Mouse (Mus musculus) intestine, postnatal 0 days (tissue): Measurements from ENCODE around the gene Rhbdd2. TPM values are rescaled to one million over a fixed set of nuclear protein-coding genes. Genes with fewer than 3 reads are reported as not detected.
"Not testable (repeated sequence)": the region's sequence is repeated elsewhere in the genome, so short reads cannot be mapped to it uniquely, and the experiment has no call there.

Source experiments
- ATAC-seq: fragments of 200-750 bp; cut with Nextera tagmentation; 2 replicates; pipeline ENCODE4 v1.8.0; 2017; ENCODE audit warnings: mild to moderate bottlenecking, moderate TSS enrichment, moderate library complexity
- H3K27ac ChIP-seq: fragments of 300-500 bp; sonication (generic); 2 replicates; pipeline ENCODE4 v1.5.1; 2014; ENCODE audit warnings: mild to moderate bottlenecking, low read depth, low read length, moderate library complexity
- H3K27me3 ChIP-seq: fragments of 300-500 bp; sonication (generic); replicated peaks from 2 replicates; pipeline ENCODE4 v1.6.1; 2014; ENCODE audit warnings: low read length, mixed read lengths; ENCODE audit not compliant: control insufficient read depth, insufficient read depth
- H3K36me3 ChIP-seq: fragments of 300-500 bp; sonication (generic); 2 replicates; pipeline ENCODE4 v1.6.1; 2014; ENCODE audit warnings: mild to moderate bottlenecking, moderate library complexity; ENCODE audit not compliant: control insufficient read depth, insufficient read depth
- H3K4me1 ChIP-seq: fragments of 300-500 bp; sonication (generic); replicated peaks from 2 replicates; pipeline ENCODE4 v1.6.1; 2014; ENCODE audit warnings: antibody characterized with exemption, low read length, mixed read lengths; ENCODE audit not compliant: control insufficient read depth, insufficient read depth
- H3K4me2 ChIP-seq: fragments of 300-500 bp; sonication (generic); replicated peaks from 2 replicates; pipeline ENCODE4 v1.6.1; 2014; ENCODE audit warnings: low read depth, mild to moderate bottlenecking, moderate library complexity
- H3K4me3 ChIP-seq: fragments of 300-500 bp; sonication (generic); 2 replicates; pipeline ENCODE4 v1.5.1; 2014; ENCODE audit warnings: low read depth, low read length
- H3K9ac ChIP-seq: fragments of 300-500 bp; sonication (generic); 2 replicates; pipeline ENCODE4 v1.6.1; 2014; ENCODE audit warnings: mild to moderate bottlenecking, low read depth, low read length
- H3K9me3 ChIP-seq: fragments of 300-500 bp; sonication (generic); 2 replicates; pipeline ENCODE4 v1.6.1; 2016; ENCODE audit warnings: mixed run types; ENCODE audit not compliant: control insufficient read depth
- CTCF ChIP-seq: sonication (generic); IDR thresholded peaks from 2 replicates; pipeline ENCODE4 v1.5.1; 2016; ENCODE audit warnings: low read depth, mild to moderate bottlenecking, control low read depth, antibody characterized with exemption, moderate library complexity
- WGBS: fragments of 180-500 bp; shearing (Covaris S2); extraction: QIAGEN DNeasy Blood & Tissue Kit; methylation state at CpG from one replicate; pipeline ENCODE4 v1.1.7; 2014; 5-methylcytosine and 5-hydroxymethylcytosine counted together
- polyA plus RNA-seq: library from polyadenylated mRNA; unstranded; fragments of >200 nt; fragmentation: Nextera tagmentation; extraction: Ambion mirVana; gene quantifications from 2 replicates; pipeline ENCODE4 v1.2.1, GENCODE M21; 2015

Rhbdd2 gene
- polyA plus RNA-seq, 1 experiment from 2014 or later = 28.5 TPM

- no peak for ATAC-seq
- H3K27me3 ChIP-seq = no peaks in the 10 kb centered on the region
- whole genome bisulfite sequencing = 46% methylated on average over 1 of the region's 1 CpGs
Observed at GRCm38 (mm10) chr5:135607581-135607980, 24.8 kb upstream of the Rhbdd2 start.

DNA sequence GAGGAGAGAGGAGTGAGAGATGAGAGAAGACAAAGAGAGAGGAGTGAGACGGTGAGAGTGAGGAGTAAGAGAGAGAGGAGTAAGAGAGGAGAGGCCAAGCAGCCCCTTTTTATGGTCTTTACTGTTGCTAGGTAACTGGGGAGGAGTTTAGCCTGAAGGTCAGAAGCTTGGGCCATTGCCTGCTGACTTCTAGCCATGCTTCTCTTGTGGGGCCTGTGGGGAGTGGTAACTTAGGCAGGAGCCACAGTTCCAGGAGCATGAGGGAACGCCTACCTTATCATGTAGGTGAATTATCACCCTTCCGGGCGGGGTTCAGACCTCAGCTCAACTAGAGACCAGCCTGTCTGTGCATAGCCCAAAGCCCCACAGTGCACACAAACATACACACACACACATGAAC is 22.6 kb upstream of the Rhbdd2 start:
- no peak overlapping the region for H3K9ac ChIP-seq
- H3K27ac ChIP-seq = no peak overlapping the region
- no peaks in the 10 kb centered on the region for H3K36me3 ChIP-seq
- no peak for ATAC-seq
- no peak overlapping the region for H3K4me3 ChIP-seq
- H3K4me1 ChIP-seq = no peaks in the 10 kb centered on the region
- no peaks in the 10 kb centered on the region for H3K27me3 ChIP-seq
- no peak overlapping the region for H3K4me2 ChIP-seq
- peaks cover 7% of the 10 kb centered on the region; the same call in 1 of the 2 replicates for H3K9me3 ChIP-seq
- WGBS = 36% methylated on average over 4 of the region's 4 CpGs
- no peak for TF ChIP-seq CTCF

More at GRCm38 (mm10) chr5:135607581-135607980, 24.8 kb upstream of the Rhbdd2 start:
- Histone ChIP-seq H3K9me3 (peaks cover 7% of the 10 kb centered on the region; the same call in 1 of the 2 replicates), H3K4me1 (no peaks in the 10 kb centered on the region), H3K36me3 (no peaks in the 10 kb centered on the region), H3K9ac (no peak overlapping the region), H3K4me3 (no peak overlapping the region), H3K27ac (no peak overlapping the region), H3K4me2 (no peak overlapping the region)
- TF ChIP-seq CTCF = no peak

DNA sequence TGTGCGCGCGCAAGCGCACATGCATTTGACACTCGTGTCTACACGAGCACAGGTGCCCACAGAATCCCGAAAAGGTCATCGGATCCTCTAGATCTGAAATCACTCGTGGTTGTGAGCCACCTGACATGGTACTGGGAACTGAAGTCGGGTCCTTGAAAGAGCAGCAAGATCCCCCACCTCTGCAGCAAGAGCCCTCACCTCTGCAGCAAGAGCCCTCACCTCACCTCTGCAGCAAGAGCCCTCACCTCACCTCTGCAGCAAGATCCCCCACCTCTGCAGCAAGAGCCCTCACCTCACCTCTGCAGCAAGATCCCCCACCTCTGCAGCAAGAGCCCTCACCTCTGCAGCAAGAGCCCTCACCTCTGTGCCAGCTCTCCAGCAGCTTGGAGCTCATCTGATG is 12.7 kb upstream of the Rhbdd2 start:
- H3K27ac ChIP-seq, H3K9ac ChIP-seq, H3K36me3 ChIP-seq, H3K4me1 ChIP-seq, H3K27me3 ChIP-seq, H3K4me2 ChIP-seq, H3K9me3 ChIP-seq, ATAC-seq, H3K4me3 ChIP-seq: not testable (repeated sequence)
- 86% methylated on average over 10 of the region's 10 CpGs for WGBS

DNA sequence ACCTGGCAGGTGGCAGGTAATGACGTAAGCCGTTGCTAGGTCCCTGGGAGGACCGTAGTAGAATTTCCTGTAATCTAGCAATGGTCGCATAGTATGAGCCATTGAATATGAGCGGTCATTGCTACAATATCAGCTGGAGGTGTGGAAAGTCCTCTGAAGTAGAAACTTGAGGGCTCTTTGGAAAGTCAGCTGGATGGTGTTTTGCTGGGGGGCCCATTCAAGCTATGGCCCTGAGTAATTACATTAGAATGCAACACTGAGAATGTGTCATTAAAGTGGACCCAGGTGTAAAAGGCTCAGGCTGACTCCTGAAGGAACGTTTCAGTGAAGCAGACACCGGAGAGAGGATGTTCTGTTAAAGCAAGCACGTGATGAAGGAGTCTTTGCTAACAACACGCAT is 11.9 kb upstream of the Rhbdd2 start:
- Histone ChIP-seq H3K4me3 (no peak overlapping the region), H3K27ac (no peak overlapping the region), H3K27me3 (no peaks in the 10 kb centered on the region), H3K4me1 (no peaks in the 10 kb centered on the region), H3K9me3 (no peaks in the 10 kb centered on the region), H3K4me2 (no peak overlapping the region), H3K9ac (no peak overlapping the region), H3K36me3 (no peaks in the 10 kb centered on the region)
- TF ChIP-seq CTCF = no peak
- ATAC-seq = no peak
- WGBS = 83% methylated on average over 9 of the region's 9 CpGs

DNA sequence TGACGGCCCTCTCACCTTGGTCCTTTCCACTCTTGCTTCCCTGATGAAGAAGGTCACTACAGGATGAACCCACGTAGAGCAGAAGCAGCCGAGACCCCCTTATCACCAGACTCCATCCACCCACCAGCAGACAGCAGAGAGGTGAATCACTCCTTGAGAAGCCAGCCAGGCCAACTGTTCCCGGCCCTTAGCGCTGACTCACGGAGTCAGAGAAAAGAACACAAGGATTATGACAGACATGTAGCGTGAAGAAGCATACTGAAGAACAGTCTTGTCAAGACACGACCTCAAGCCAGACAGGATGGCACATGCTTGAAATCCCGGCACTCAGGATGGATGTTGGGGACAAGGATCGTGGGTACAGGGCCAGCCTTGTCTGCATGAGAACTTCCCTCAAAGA is 10.7 kb upstream of the Rhbdd2 start:
- no peak overlapping the region for H3K4me3 ChIP-seq
- no peaks in the 10 kb centered on the region for H3K9me3 ChIP-seq
- H3K4me1 ChIP-seq = no peaks in the 10 kb centered on the region
- no peak for TF ChIP-seq CTCF
- 76% methylated on average over 10 of the region's 10 CpGs for WGBS
- no peak overlapping the region for H3K27ac ChIP-seq
- no peak overlapping the region for H3K4me2 ChIP-seq
- no peak overlapping the region for H3K9ac ChIP-seq
- H3K27me3 ChIP-seq = no peaks in the 10 kb centered on the region
- no peak for ATAC-seq
- H3K36me3 ChIP-seq = no peaks in the 10 kb centered on the region

GRCm38 (mm10) chr5:135623006-135623563 is 9.3 kb upstream of the Rhbdd2 start:
- Histone ChIP-seq H3K4me1 (no peaks in the 10 kb centered on the region), H3K4me2 (no peak overlapping the region), H3K27ac (no peak overlapping the region), H3K27me3 (no peaks in the 10 kb centered on the region), H3K4me3 (no peak overlapping the region), H3K9ac (no peak overlapping the region), H3K9me3 (no peaks in the 10 kb centered on the region), H3K36me3 (no peaks in the 10 kb centered on the region)
- ATAC-seq = no peak
- WGBS = 83% methylated on average over 18 of the region's 18 CpGs
- TF ChIP-seq CTCF = no peak

DNA sequence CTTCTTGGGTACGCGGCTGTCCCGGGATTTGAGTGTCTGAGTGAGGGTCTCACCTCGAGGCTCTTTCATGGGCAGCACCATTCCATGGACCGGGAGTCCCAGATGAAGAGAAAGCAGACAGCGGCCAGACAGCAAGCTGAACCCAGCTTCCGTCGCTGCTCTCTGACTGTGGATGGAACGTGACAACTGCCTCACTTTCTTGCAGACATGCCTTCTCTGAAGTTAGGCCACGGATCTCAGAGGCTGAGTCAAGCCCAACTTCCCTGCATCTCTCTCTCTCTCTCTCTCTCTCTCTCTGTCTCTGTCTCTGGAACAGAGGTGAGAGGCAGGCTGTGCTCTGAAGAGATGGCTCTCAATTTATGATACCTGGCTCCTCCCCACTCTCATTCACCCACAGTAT is 3.5 kb upstream of the Rhbdd2 start:
- Histone ChIP-seq H3K4me2 (no peak overlapping the region), H3K4me3 (no peak overlapping the region), H3K9me3 (no peaks in the 10 kb centered on the region), H3K36me3 (no peaks in the 10 kb centered on the region), H3K27me3 (no peaks in the 10 kb centered on the region), H3K4me1 (no peaks in the 10 kb centered on the region), H3K27ac (no peak overlapping the region), H3K9ac (no peak overlapping the region)
- ATAC-seq = no peak
- WGBS = 58% methylated on average over 10 of the region's 10 CpGs
- no peak for TF ChIP-seq CTCF
